Mouse (Mus musculus): Measurements from ENCODE around the gene Vmn1r148. TPM values are rescaled to one million over a fixed set of nuclear protein-coding genes. Genes with fewer than 3 reads are reported as not detected.
"Not testable (repeated sequence)": the region's sequence is repeated elsewhere in the genome, so short reads cannot be mapped to it uniquely, and the experiment has no call there.

The Vmn1r148 gene
- not detected in 2 replicates for polyA plus RNA-seq (2012; rRNA removed)

GRCm38 (mm10) chr7:22413283-22413682, at the start of gene Vmn1r148:
TSS of gene Vmn1r148 (plus strand) at chr7:22413583.
- H3K4me1 ChIP-seq (ENCODE audit: control insufficient read depth, insufficient read depth, low read length); H3K4me3 ChIP-seq (ENCODE audit: insufficient read depth, low read length); H3K27ac ChIP-seq (ENCODE audit: insufficient read depth, low read length): not testable (repeated sequence)

GRCm38 (mm10) chr7:22370939-22371338, 42.4 kb upstream of the Vmn1r148 start, which contains the start of gene Gm8660:
TSS of gene Gm8660 (minus strand) at chr7:22371039.
- H3K27ac ChIP-seq (ENCODE audit: insufficient read depth, low read length); H3K4me1 ChIP-seq (ENCODE audit: control insufficient read depth, insufficient read depth, low read length); H3K4me3 ChIP-seq (ENCODE audit: insufficient read depth, low read length): not testable (repeated sequence)

- not testable (repeated sequence) for H3K4me1 ChIP-seq (ENCODE audit: control insufficient read depth, insufficient read depth, low read length); H3K4me3 ChIP-seq (ENCODE audit: insufficient read depth, low read length); H3K27ac ChIP-seq (ENCODE audit: insufficient read depth, low read length)
Measured at GRCm38 (mm10) chr7:22438129-22438528, 24.7 kb downstream of the Vmn1r148 start, which contains the start of gene Vmn1r149. TSS of gene Vmn1r149 (minus strand) at chr7:22438229.

- not testable (repeated sequence) for H3K4me1 ChIP-seq (ENCODE audit: control insufficient read depth, insufficient read depth, low read length); H3K4me3 ChIP-seq (ENCODE audit: insufficient read depth, low read length); H3K27ac ChIP-seq (ENCODE audit: insufficient read depth, low read length)
Measured at GRCm38 (mm10) chr7:22463975-22464374, 50.6 kb downstream of the Vmn1r148 start, which contains the start of gene Gm10665. TSS of gene Gm10665 (minus strand) at chr7:22464075.

Other genes starting within 250 kb of the Vmn1r148 start
- not detected in 2 replicates for gene Vmn1r142, start 249.5 kb upstream of the Vmn1r148 start, polyA plus RNA-seq (2012; rRNA removed)
- gene Vmn1r143, start 224.2 kb upstream of the Vmn1r148 start, polyA plus RNA-seq (2012; rRNA removed), result not detected in 2 replicates
- not detected in 2 replicates for gene Gm8653, start 212.3 kb upstream of the Vmn1r148 start, polyA plus RNA-seq (2012; rRNA removed)
- gene Gm8453, start 184.1 kb upstream of the Vmn1r148 start, polyA plus RNA-seq (2012; rRNA removed), result not detected in 2 replicates
- not detected in 2 replicates for gene Gm4187, start 83.9 kb upstream of the Vmn1r148 start, polyA plus RNA-seq (2012; rRNA removed)
- not detected in 2 replicates for gene Gm8660, start 42.5 kb upstream of the Vmn1r148 start, polyA plus RNA-seq (2012; rRNA removed)
- gene Vmn1r149, start 24.6 kb downstream of the Vmn1r148 start, polyA plus RNA-seq (2012; rRNA removed), result not detected in 2 replicates
- not detected in 2 replicates for gene Gm10665, start 50.5 kb downstream of the Vmn1r148 start, polyA plus RNA-seq (2012; rRNA removed)
- gene Vmn1r151, start 86.1 kb downstream of the Vmn1r148 start, polyA plus RNA-seq (2012; rRNA removed), result not detected in 2 replicates
- not detected in 2 replicates for gene Vmn1r152, start 109.4 kb downstream of the Vmn1r148 start, polyA plus RNA-seq (2012; rRNA removed)
- not detected in 2 replicates for gene Gm8677, start 121.3 kb downstream of the Vmn1r148 start, polyA plus RNA-seq (2012; rRNA removed)
- not detected in 2 replicates for gene Gm4201, start 151.8 kb downstream of the Vmn1r148 start, polyA plus RNA-seq (2012; rRNA removed)
- gene Gm4565, start 174.5 kb downstream of the Vmn1r148 start, polyA plus RNA-seq (2012; rRNA removed), result not detected in 2 replicates
- not detected in 2 replicates for gene Vmn1r155, start 244.4 kb downstream of the Vmn1r148 start, polyA plus RNA-seq (2012; rRNA removed)